Mouse (Mus musculus): ENCODE results near the gene Olfr1311.

DNA sequence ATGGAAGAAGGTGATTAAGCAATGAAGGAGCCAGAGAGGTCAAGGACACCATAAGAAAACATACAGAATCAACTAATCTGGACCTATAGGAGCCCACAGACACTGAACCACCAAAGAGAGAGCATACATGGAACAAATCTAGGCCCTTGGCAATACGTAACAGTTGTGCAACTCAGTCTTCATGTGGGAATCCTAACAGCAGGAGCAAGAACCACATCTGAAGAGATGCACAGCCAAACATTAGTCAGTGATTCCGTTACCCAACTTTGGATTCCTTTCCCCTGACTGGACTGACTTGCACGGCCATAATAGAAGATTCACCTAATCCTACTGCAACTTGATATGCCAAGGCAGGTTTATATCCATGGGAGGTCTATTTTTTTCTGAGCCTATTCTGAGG lies 9.3 kb downstream of the Olfr1311 start:
- TF ChIP-seq CTCF (IDR thresholded peaks at IDR 0.05; ENCODE audit: low read depth) (no peak), EP300 (IDR thresholded peaks at IDR 0.05; ENCODE audit: low read depth) (no peak)

Measured in liver, postnatal 0 days (tissue).